Mouse (Mus musculus): ENCODE measurements around the gene Dlg2. TPM values are rescaled to one million over a fixed set of nuclear protein-coding genes. Genes with fewer than 3 reads are reported as not detected.

The Dlg2 gene
- polyA plus RNA-seq, 1 experiment from 2014 or later = 1.3 TPM

DNA sequence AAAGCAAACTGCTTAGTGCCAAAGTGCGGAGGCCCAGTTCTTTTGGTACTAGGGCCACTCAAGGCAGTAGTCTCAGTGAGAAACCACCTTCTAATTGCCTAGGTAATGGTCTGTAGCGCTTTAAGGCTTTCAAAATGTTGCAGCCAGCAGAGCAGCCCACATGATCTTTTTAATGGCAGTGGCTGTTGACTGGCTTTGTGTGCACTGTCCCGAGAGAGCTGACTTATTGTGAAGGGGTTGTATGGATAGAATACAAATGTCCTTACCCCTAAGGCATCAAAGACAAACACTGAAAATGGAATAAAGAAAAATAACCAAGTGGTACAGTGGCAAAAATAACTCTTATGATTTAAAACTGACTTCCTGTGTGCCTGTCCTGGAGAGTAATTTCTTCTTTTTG is 1443.3 kb downstream of the Dlg2 start:
- DNase-seq (ENCODE audit: low spot score) = no peak
- Histone ChIP-seq H3K9me3 (no peaks in the 10 kb centered on the region), H3K36me3 (replicated peaks) (no peaks in the 10 kb centered on the region), H3K27ac (replicated peaks) (no peak overlapping the region), H3K4me1 (no peaks in the 10 kb centered on the region), H3K27me3 (replicated peaks; ENCODE audit: low read depth, poor library complexity, severe bottlenecking) (no peaks in the 10 kb centered on the region), H3K4me3 (no peak overlapping the region)
- 81% methylated on average over 3 of the region's 3 CpGs for WGBS

DNA sequence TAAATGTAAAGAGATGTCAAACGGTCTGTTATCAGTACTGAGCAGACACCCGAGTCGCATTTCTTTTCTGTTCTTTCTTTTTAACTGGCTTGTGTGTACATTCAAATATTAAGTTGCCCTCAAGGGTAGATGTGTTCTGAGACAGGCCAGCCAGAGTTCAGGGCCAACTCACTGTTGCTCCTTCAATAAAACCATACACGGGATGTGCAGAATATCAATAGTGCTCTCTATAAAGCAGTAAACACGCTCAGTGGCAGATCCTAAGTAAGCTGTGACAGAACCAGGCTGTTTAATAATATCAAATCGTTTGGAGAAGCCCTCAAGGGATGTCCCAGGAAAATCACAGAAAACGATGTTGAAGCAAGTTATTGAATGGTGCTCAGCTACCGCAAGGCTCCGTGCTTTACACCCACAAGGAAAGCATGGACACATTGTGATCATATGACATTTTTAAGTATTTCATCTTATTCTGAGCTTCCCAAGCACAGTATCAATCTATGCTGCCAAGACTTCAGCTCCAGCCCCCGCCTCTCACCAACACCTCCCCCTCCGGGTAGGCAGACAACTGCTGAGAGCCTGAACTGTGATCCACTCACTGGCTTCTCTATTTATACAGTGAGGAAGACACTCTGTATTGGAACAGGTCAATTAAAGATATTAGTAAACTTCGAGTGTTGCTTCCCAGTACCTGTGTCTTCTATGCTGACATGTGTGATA is 1458.6 kb downstream of the Dlg2 start:
- H3K9me3 ChIP-seq = no peaks in the 10 kb centered on the region
- no peak for DNase-seq (ENCODE audit: low spot score)
- 75% methylated on average over 12 of the region's 12 CpGs for WGBS

DNA sequence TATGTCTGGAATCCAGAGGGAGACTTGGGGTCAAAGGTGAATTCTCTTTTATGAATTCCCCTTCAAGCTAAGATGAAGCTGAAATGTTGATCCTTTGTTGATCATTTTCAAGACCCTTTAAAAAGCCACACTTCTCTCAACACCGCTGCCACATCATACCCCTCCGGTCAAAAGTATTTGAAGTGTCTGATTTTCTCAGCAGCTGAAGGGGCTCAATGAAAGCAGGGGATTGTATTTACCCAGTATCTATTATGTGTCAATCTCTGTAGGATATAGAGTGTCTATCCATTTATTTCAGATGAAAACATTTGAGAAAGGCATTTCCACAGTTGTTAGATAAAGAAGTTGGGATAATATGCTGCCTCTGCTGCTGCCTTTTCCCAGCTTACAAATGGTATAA is 1459.7 kb downstream of the Dlg2 start:
- no peak overlapping the region for H3K4me3 ChIP-seq
- DNase-seq (ENCODE audit: low spot score) = no peak
- 82% methylated on average over 2 of the region's 2 CpGs for whole genome bisulfite sequencing
- H3K9me3 ChIP-seq = no peaks in the 10 kb centered on the region
- no peak overlapping the region for H3K27ac ChIP-seq (replicated peaks)
- no peaks in the 10 kb centered on the region for H3K4me1 ChIP-seq
- H3K27me3 ChIP-seq (replicated peaks; ENCODE audit: low read depth, poor library complexity, severe bottlenecking) = no peaks in the 10 kb centered on the region
- no peaks in the 10 kb centered on the region for H3K36me3 ChIP-seq (replicated peaks)

More for the DNA sequence above, 1458.6 kb downstream of the Dlg2 start:
- no peaks in the 10 kb centered on the region for H3K4me1 ChIP-seq
- no peak overlapping the region for H3K4me3 ChIP-seq
- H3K27me3 ChIP-seq (replicated peaks; ENCODE audit: low read depth, poor library complexity, severe bottlenecking) = no peaks in the 10 kb centered on the region
- H3K36me3 ChIP-seq (replicated peaks) = no peaks in the 10 kb centered on the region
- no peak overlapping the region for H3K27ac ChIP-seq (replicated peaks)

DNA sequence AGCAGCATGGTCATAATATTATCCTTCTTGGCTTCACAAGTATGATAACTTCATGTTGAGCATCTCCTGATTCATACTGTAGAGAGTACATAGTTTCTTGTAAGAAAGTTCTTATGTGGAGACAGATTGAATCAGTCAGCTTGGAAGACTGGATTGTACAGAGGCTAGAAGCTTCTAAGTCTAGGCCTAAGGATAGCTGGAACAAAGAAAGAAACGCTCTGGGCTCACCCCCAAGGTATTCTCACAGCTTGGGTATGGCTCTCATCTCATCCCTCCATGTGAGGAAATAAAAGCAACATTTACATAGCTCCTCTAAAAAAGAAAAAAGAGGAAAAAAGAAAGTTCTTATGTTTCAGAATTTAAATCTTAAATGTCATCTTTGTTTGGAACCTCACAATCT is 1466.8 kb downstream of the Dlg2 start:
- Histone ChIP-seq H3K27ac (replicated peaks) (no peak overlapping the region), H3K9me3 (no peaks in the 10 kb centered on the region), H3K4me3 (no peak overlapping the region), H3K4me1 (no peaks in the 10 kb centered on the region), H3K27me3 (replicated peaks; ENCODE audit: low read depth, poor library complexity, severe bottlenecking) (no peaks in the 10 kb centered on the region), H3K36me3 (replicated peaks) (no peaks in the 10 kb centered on the region)
- DNase-seq (ENCODE audit: low spot score) = no peak
- 81% methylated on average over 1 of the region's 1 CpGs for WGBS

DNA sequence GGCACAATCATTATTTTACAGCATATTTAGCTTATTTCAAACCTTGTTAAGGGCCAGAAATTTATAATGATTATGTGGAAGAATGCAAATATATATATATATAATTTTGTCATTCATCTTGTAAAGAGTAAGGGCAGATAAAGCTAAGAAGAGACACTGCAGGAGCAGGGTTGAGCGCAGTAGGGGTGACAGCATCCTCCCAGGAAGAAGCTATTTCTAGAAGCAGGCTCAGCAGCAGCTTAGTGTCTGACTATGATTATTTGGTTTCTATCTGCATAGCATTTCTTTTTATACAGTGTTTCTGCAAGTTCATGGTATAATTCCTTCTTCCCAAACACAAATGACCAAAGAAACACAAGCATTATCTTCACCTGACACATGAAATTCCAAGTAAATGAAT is 1479.1 kb downstream of the Dlg2 start:
- no peak for DNase-seq (ENCODE audit: low spot score)
- no peaks in the 10 kb centered on the region for H3K27me3 ChIP-seq (replicated peaks; ENCODE audit: low read depth, poor library complexity, severe bottlenecking)
- no peaks in the 10 kb centered on the region for H3K36me3 ChIP-seq (replicated peaks)
- H3K27ac ChIP-seq (replicated peaks) = no peak overlapping the region
- H3K9me3 ChIP-seq = no peaks in the 10 kb centered on the region
- 90% methylated on average over 1 of the region's 1 CpGs for WGBS
- no peaks in the 10 kb centered on the region for H3K4me1 ChIP-seq
- H3K4me3 ChIP-seq = no peak overlapping the region

DNA sequence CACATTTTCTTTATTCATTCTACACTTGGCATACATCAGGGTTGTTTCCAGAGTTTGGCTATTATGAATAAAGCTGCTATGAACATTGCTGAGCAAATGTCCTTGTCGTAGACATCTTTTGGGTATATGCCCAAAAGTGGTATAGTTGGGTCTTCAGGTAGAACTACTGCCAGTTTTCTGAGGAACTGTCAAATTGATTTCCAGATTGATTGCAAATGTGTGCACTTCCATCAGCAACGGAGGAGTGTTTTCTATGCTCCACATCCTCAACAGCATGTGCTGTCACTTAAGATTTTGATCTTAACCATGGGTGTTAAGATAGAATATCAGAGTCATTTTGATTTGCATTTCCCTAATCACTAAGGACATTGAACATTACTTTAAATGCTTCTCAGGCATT is 1486.5 kb downstream of the Dlg2 start:
- no peak overlapping the region for H3K27ac ChIP-seq (replicated peaks)
- no peaks in the 10 kb centered on the region for H3K9me3 ChIP-seq
- no peaks in the 10 kb centered on the region for H3K36me3 ChIP-seq (replicated peaks)
- DNase-seq (ENCODE audit: low spot score) = no peak
- no peak overlapping the region for H3K4me3 ChIP-seq
- WGBS = 87% methylated on average over 2 of the region's 2 CpGs
- H3K27me3 ChIP-seq (replicated peaks; ENCODE audit: low read depth, poor library complexity, severe bottlenecking) = no peaks in the 10 kb centered on the region
- H3K4me1 ChIP-seq = no peaks in the 10 kb centered on the region

DNA sequence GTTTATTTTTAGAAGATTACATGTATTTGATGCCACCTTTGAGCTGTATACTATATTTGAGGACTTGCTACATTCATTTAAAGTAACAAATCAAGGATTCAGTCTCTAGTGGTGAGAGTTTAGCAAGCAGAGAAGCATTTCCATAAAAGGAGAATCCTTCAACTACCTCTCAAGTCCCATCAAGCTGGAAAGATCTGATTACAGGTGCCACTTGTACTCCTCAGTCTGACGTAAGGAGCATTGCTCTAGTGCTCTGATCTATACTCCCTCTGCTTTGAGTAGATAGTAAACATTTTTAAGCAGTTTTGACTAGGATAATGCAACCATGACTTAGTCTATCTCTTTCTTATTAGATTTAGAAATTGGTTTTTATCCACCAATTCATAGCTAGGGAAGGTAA is 1496.5 kb downstream of the Dlg2 start:
- Histone ChIP-seq H3K9me3 (no peaks in the 10 kb centered on the region), H3K4me1 (no peaks in the 10 kb centered on the region), H3K27ac (replicated peaks) (no peak overlapping the region), H3K27me3 (replicated peaks; ENCODE audit: low read depth, poor library complexity, severe bottlenecking) (no peaks in the 10 kb centered on the region), H3K4me3 (no peak overlapping the region), H3K36me3 (replicated peaks) (no peaks in the 10 kb centered on the region)
- DNase-seq (ENCODE audit: low spot score) = no peak
- WGBS = 80% methylated on average over 1 of the region's 1 CpGs

DNA sequence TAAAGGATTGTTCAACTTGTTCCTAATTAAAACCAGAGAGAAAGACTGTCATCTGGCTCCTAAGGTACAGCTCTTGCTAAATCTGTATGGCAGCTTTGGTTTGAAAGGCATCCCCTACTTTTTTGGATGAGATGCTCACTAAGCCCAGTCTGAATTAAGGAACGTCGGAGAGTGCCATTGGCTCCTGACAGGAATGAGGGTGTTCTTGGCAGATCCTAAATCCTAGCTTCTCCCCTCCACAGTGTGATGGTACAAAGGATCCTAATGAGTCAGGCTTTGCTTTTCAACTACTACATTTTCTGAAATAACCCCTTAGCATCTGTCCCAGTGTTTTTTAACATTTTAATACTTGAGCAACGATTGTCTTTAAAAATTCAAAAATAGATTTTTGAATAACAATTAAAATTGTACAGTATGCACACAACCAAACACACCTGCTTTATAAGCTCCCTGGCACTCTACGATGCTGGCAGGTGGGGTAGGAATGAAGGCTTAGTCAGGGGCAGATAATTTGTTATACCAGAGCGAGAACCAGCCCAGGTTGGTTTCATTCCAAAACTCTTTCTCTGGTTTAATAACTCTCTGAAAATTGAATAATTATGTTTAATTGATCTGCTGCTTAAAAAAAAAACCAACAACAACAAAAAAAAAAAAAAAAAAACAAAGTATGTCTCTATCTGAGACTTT is 1527.4 kb downstream of the Dlg2 start:
- no peaks in the 10 kb centered on the region for H3K9me3 ChIP-seq
- DNase-seq (ENCODE audit: low spot score) = no peak
- H3K4me1 ChIP-seq = no peaks in the 10 kb centered on the region
- H3K4me3 ChIP-seq = no peak overlapping the region
- H3K27ac ChIP-seq (replicated peaks) = no peak overlapping the region
- WGBS = 85% methylated on average over 5 of the region's 5 CpGs
- no peaks in the 10 kb centered on the region for H3K36me3 ChIP-seq (replicated peaks)
- H3K27me3 ChIP-seq (replicated peaks; ENCODE audit: low read depth, poor library complexity, severe bottlenecking) = no peaks in the 10 kb centered on the region

DNA sequence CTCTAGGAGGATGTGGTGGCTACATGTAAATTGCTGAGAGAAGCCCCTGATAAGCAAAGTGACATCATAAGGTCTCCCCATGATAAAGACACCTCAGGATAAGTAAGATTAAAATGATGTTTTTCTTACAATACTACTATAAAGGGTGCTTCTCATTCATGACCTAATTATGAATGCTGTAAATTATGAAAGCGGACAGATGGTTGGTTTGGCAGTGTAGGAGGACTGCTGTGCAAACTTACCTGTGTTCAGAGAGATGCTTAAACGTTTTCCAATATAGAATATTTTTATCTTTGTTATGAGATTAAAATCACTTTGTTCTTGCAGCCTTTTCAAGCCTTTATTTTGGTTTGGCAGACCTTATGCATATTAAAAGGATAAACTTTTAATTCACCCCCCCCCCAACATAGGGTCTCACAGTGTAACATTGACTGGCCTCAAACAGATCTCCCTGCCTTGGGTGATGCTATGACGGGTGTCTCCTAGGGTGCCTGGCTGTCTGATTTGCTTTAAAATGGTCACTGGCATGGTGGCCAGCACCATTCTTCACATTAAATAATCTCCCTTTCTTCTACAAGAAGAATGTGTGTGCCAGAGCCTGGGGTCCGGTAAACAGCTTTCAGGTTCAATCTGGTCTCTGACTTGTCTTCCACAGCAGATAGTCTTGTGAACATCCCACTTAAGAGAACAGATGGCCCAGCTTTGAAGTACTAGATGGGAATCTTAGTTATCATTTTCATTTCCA is 1529.4 kb downstream of the Dlg2 start:
- 81% methylated on average over 4 of the region's 4 CpGs for WGBS

DNA sequence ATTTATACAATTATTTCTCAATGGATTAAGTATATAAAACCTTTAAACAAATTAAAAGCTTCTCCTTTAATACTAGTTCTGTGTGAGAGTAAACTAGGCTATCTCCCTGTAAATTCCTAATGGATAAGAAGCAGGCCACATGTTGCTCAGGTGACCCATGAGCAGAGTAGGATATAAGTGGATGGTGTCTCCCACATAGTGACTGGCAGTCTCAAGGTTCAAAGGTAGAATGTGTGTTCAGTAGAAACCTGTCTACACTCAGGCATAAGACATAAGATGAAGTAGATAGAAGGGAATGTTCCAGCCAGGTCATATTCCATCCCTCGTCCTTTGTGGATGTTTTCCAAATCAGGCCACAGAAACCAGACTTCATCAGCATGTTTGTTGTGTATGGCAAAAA is 1532.2 kb downstream of the Dlg2 start:
- Histone ChIP-seq H3K9me3 (no peaks in the 10 kb centered on the region), H3K27me3 (replicated peaks; ENCODE audit: low read depth, poor library complexity, severe bottlenecking) (no peaks in the 10 kb centered on the region), H3K27ac (replicated peaks) (no peak overlapping the region), H3K4me1 (no peaks in the 10 kb centered on the region), H3K4me3 (no peak overlapping the region), H3K36me3 (replicated peaks) (no peaks in the 10 kb centered on the region)
- 82% methylated on average over 1 of the region's 1 CpGs for WGBS
- DNase-seq (ENCODE audit: low spot score) = no peak

More for the DNA sequence above, 1529.4 kb downstream of the Dlg2 start:
- H3K9me3 ChIP-seq = no peaks in the 10 kb centered on the region
- H3K27me3 ChIP-seq (replicated peaks; ENCODE audit: low read depth, poor library complexity, severe bottlenecking) = no peaks in the 10 kb centered on the region
- no peak overlapping the region for H3K4me3 ChIP-seq
- H3K27ac ChIP-seq (replicated peaks) = no peak overlapping the region
- H3K4me1 ChIP-seq = no peaks in the 10 kb centered on the region
- H3K36me3 ChIP-seq (replicated peaks) = no peaks in the 10 kb centered on the region
- no peak for DNase-seq (ENCODE audit: low spot score)

DNA sequence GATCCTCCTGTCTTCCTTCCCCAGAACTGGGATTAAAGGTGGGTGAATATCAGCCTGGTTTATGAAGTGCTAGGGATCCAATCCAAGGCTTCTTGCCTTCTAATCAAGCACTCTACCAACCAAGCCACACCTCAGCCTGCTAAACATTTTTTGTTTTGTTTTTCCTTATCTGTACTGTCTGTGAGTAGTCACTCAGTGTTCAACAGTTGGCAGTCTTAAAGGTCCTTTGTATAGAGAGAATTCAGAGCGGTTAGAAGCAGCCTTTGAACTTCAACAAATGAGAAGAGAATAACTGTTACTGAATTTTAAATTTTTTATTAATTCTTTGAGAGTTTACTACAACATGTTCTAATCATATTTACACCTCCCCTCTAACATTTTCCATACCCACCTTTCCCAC is 1548.5 kb downstream of the Dlg2 start:
- H3K9me3 ChIP-seq = no peaks in the 10 kb centered on the region
- 86% methylated on average over 1 of the region's 1 CpGs for WGBS

DNA sequence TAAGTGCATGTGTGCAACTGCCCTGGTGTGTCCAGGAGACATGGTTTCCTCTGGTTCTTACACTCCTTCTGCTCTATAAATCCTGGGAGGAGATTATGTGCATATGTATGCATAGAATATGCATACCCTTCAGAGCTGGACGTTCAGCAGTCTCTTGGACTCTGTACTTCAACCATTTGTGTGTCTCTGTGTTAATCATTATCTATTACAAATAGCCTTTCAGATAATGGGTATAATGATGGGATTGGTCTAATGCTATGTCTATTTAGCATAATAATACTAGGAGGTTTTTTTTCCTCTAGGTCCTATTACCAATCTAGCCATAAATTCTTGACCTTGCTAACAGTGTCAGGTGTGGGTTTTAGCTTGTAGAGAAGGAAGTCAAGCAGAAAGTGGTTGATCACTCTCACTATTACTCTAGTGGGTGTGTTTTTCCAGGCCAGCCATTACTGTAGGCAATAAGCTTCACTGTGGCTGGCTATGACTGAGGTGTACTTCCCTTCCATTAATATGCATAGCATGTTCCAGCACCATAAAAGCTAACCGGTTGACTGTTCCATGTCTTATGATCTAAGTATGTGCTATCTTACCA is 1549.1 kb downstream of the Dlg2 start:
- WGBS = 85% methylated on average over 2 of the region's 2 CpGs
- no peak overlapping the region for H3K4me3 ChIP-seq
- DNase-seq (ENCODE audit: low spot score) = no peak
- H3K9me3 ChIP-seq = no peaks in the 10 kb centered on the region
- no peaks in the 10 kb centered on the region for H3K36me3 ChIP-seq (replicated peaks)
- no peaks in the 10 kb centered on the region for H3K4me1 ChIP-seq
- no peak overlapping the region for H3K27ac ChIP-seq (replicated peaks)
- H3K27me3 ChIP-seq (replicated peaks; ENCODE audit: low read depth, poor library complexity, severe bottlenecking) = no peaks in the 10 kb centered on the region

More for the DNA sequence above, 1548.5 kb downstream of the Dlg2 start:
- no peaks in the 10 kb centered on the region for H3K27me3 ChIP-seq (replicated peaks; ENCODE audit: low read depth, poor library complexity, severe bottlenecking)
- H3K4me3 ChIP-seq = no peak overlapping the region
- no peak overlapping the region for H3K27ac ChIP-seq (replicated peaks)
- H3K4me1 ChIP-seq = no peaks in the 10 kb centered on the region
- DNase-seq (ENCODE audit: low spot score) = no peak
- H3K36me3 ChIP-seq (replicated peaks) = no peaks in the 10 kb centered on the region

All from embryonic facial prominence, embryonic 10.5 days (tissue).